Comparison of ENCODE assay signal across 8 mouse cellular contexts in genomic region chr19:21734112-21734511, GRCm38 (mm10). TPM values are rescaled to one million over a fixed set of nuclear protein-coding genes. Genes with fewer than 3 reads are reported as not detected.
DNase-seq lines count a peak whose midpoint lies in the region; ATAC-seq and TF ChIP-seq lines count a peak whose summit lies in the region.
"Had no signal": no experiment of that assay in that cellular context is flagged by ENCODE, and none has a peak within 500 bp of the region (broad histone marks: within the 10 kb centered on the region; RNA-seq: fewer than 3 reads in every experiment).

No protein-coding gene starts in this region.

- H3K4me2 ChIP-seq in kidney, postnatal 0 days (ENCODE audit: low read length): no peak overlapping the region
- H3K4me2 ChIP-seq in kidney, embryonic 14.5 days (replicated peaks; ENCODE audit: low read depth, low read length): no peak overlapping the region

- WGBS in kidney, postnatal 0 days: 34% methylated on average over 5 of the region's 5 CpGs
- WGBS in kidney, embryonic 14.5 days: 34% methylated on average over 5 of the region's 5 CpGs

- ATAC-seq in kidney, postnatal 0 days (replicated peaks; ENCODE audit: low FRiP score, low read depth): no peak
- no peak for ATAC-seq in kidney, embryonic 14.5 days (ENCODE audit: low FRiP score, low TSS enrichment)
- no peak for ATAC-seq in CD4-positive, CD25-positive, alpha-beta regulatory T cell, adult 4 months

- no peak overlapping the region for H3K27ac ChIP-seq in kidney, postnatal 0 days
- no peak overlapping the region for H3K27ac ChIP-seq in kidney, embryonic 14.5 days (ENCODE audit: low read depth, low read length)
- H3K27ac ChIP-seq: macrophage had no signal

- H3K27me3 ChIP-seq in kidney, postnatal 0 days (ENCODE audit: insufficient read depth, low read length): no peaks in the 10 kb centered on the region
- no peaks in the 10 kb centered on the region for H3K27me3 ChIP-seq in kidney, embryonic 14.5 days (ENCODE audit: control insufficient read depth, insufficient read depth, low read length)
- no peaks in the 10 kb centered on the region; the same call in 1 of the 2 replicates for H3K27me3 ChIP-seq in E14TG2a.4 (ENCODE audit: insufficient read depth, low read length)

- no peak overlapping the region for H3K4me3 ChIP-seq in kidney, postnatal 0 days (replicated peaks; ENCODE audit: low read depth, low read length)
- H3K4me3 ChIP-seq in kidney, embryonic 14.5 days (ENCODE audit: low read length): no peak overlapping the region
- no peak overlapping the region for H3K4me3 ChIP-seq in E14TG2a.4 (replicated peaks; ENCODE audit: low read length)

- H3K36me3 ChIP-seq in kidney, postnatal 0 days (ENCODE audit: insufficient read depth, low read length): no peaks in the 10 kb centered on the region
- no peaks in the 10 kb centered on the region for H3K36me3 ChIP-seq in kidney, embryonic 14.5 days (ENCODE audit: control insufficient read depth, insufficient read depth, low read length)
- H3K36me3 ChIP-seq in E14TG2a.4 (ENCODE audit: insufficient read depth, low read length): no peaks in the 10 kb centered on the region

- no peaks in the 10 kb centered on the region; the same call in 1 of the 2 replicates for H3K4me1 ChIP-seq in kidney, postnatal 0 days (replicated peaks; ENCODE audit: insufficient read depth, low read length)
- H3K4me1 ChIP-seq in kidney, embryonic 14.5 days (ENCODE audit: control insufficient read depth, insufficient read depth, low read length): no peaks in the 10 kb centered on the region
- H3K4me1 ChIP-seq in E14TG2a.4 (replicated peaks; ENCODE audit: low read depth, low read length): peaks cover 15% of the 10 kb centered on the region

- no peaks in the 10 kb centered on the region for H3K9me3 ChIP-seq in kidney, postnatal 0 days (replicated peaks; ENCODE audit: low read length)
- no peaks in the 10 kb centered on the region for H3K9me3 ChIP-seq in kidney, embryonic 14.5 days (ENCODE audit: control insufficient read depth, low read length)
- no peaks in the 10 kb centered on the region for H3K9me3 ChIP-seq in E14TG2a.4 (ENCODE audit: low read length)

- peak; percentile 69 for TF ChIP-seq CTCF in kidney, postnatal 0 days (IDR thresholded peaks at IDR 0.05; ENCODE audit: low read depth)
- TF ChIP-seq CTCF in E14TG2a.4 (conservative IDR thresholded peaks at IDR 0.05; ENCODE audit: low read length): peak; percentile 25

- DNase-seq in kidney, postnatal 0 days (ENCODE audit: low spot score): peak; percentile 61
- peak; percentile 84 for DNase-seq in NIH3T3 (ENCODE audit: low read depth)
- DNase-seq in heart, postnatal 10 days: peak; percentile 50 to 64
- DNase-seq in right cerebral cortex, postnatal 25 days: peak; percentile 23

- intact Hi-C loops in heart, postnatal 10 days (cut with DNase I): loop anchor here (1.0 to 5.0 kb wide), 3 partner anchors 162 to 570 kb away; no protein-coding TSS in a partner anchor

- no peak overlapping the region for H3K9ac ChIP-seq in kidney, postnatal 0 days (ENCODE audit: low read depth, low read length)
- H3K9ac ChIP-seq in kidney, embryonic 14.5 days (ENCODE audit: low read depth, low read length): no peak overlapping the region

RNA-seq across cellular contexts. Expression of gene Cemip2, which starts 44.0 kb away (rescaled TPM):
- 14.1 and 16.3 TPM in 2 replicates for polyA plus RNA-seq in kidney, postnatal 0 days (2015; fragmentation: Nextera tagmentation; extraction: Ambion mirVana)
- polyA plus RNA-seq in kidney, embryonic 14.5 days (2014; fragmentation: Nextera tagmentation; extraction: Ambion mirVana): 16.6 and 26.8 TPM in 2 replicates
- 10 to 100 TPM; 30.1 to 31.4 TPM for total RNA-seq in heart, postnatal 10 days (2021)
- polyA plus RNA-seq in CD4-positive, CD25-positive, alpha-beta regulatory T cell, adult 4 months (2017; shearing (Covaris generic)): 1 to 10 TPM; 4.5 to 5.4 TPM

Comparison
In these comparisons a context has a peak if more than half of its experiments do, and no peak if none do; other contexts are left out.
1. DNase-seq: peak in every context shown above with its lines; median percentile 84 in NIH3T3; 61 in kidney, postnatal 0 days; 57 in heart, postnatal 10 days; 23 in right cerebral cortex, postnatal 25 days.